Mouse (Mus musculus) testis, postnatal 10 days (tissue): ENCODE measurements at regions not wholly inside any gene's neighbourhood (a gene's known extent, or its start where the extent isn't known, plus 50 kb on each side); places are given as distances from the start of the nearest gene placed in this dataset.

Experiments used
- DNase-seq: peaks from one replicate; pipeline ENCODE4 v3.0.0; 2021; ENCODE audit warnings: low spot score

- no peak for DNase-seq
Observed at GRCm38 (mm10) chr9:30770436-30771173, 151.6 kb downstream of the Adamts15 start.

GRCm38 (mm10) chr9:30769435-30769729 lies 152.9 kb downstream of the Adamts15 start:
- no peak for DNase-seq

- DNase-seq, result no peak
Observed at GRCm38 (mm10) chr9:30768665-30769434, 153.4 kb downstream of the Adamts15 start.

- no peak for DNase-seq
Observed at GRCm38 (mm10) chr9:30766701-30767100, 155.6 kb downstream of the Adamts15 start.

- DNase-seq, result no peak
Observed at GRCm38 (mm10) chr9:30766171-30766570, 156.1 kb downstream of the Adamts15 start.

GRCm38 (mm10) chr9:30765017-30765569 lies 157.2 kb downstream of the Adamts15 start:
- no peak for DNase-seq

GRCm38 (mm10) chr9:30762913-30763312 lies 159.3 kb downstream of the Adamts15 start:
- no peak for DNase-seq

- no peak for DNase-seq
Observed at GRCm38 (mm10) chr9:30758121-30758520, 164.1 kb downstream of the Adamts15 start.

GRCm38 (mm10) chr9:30757406-30757805 lies 164.8 kb downstream of the Adamts15 start:
- no peak for DNase-seq

- no peak for DNase-seq
Observed at GRCm38 (mm10) chr9:30756796-30757195, 165.5 kb downstream of the Adamts15 start.

GRCm38 (mm10) chr9:30755586-30755985 lies 166.7 kb downstream of the Adamts15 start:
- DNase-seq, result no peak

- DNase-seq, result no peak
Observed at GRCm38 (mm10) chr9:30754826-30755225, 167.4 kb downstream of the Adamts15 start.

- no peak for DNase-seq
Observed at GRCm38 (mm10) chr9:30743471-30743870, 178.8 kb downstream of the Adamts15 start.

- no peak for DNase-seq
Observed at GRCm38 (mm10) chr9:30742471-30743098, 179.7 kb downstream of the Adamts15 start.

GRCm38 (mm10) chr9:30731687-30732086 lies 190.6 kb downstream of the Adamts15 start:
- DNase-seq, result no peak

- DNase-seq, result no peak
Observed at GRCm38 (mm10) chr9:30723364-30724070, 198.7 kb downstream of the Adamts15 start.

GRCm38 (mm10) chr9:30721861-30722260 lies 200.4 kb downstream of the Adamts15 start:
- DNase-seq, result no peak

- no peak for DNase-seq
Observed at GRCm38 (mm10) chr9:30716421-30717170, 205.7 kb downstream of the Adamts15 start.

- DNase-seq, result no peak
Observed at GRCm38 (mm10) chr9:30710131-30710530, 212.1 kb downstream of the Adamts15 start.

- no peak for DNase-seq
Observed at GRCm38 (mm10) chr9:30699848-30700247, 222.4 kb downstream of the Adamts15 start.

GRCm38 (mm10) chr9:30697533-30697932 lies 224.7 kb downstream of the Adamts15 start:
- DNase-seq, result no peak
